Mouse (Mus musculus) hindbrain, postnatal 0 days (tissue): Measurements from ENCODE around the gene Gm11236. TPM values are rescaled to one million over a fixed set of nuclear protein-coding genes. Genes with fewer than 3 reads are reported as not detected.
"Not testable (repeated sequence)": the region's sequence is repeated elsewhere in the genome, so short reads cannot be mapped to it uniquely, and the experiment has no call there.

ENCODE experiments used
- ATAC-seq: fragments of 200-750 bp; cut with Nextera tagmentation; 2 replicates; pipeline ENCODE4 v1.8.0; 2017; ENCODE audit warnings: mild to moderate bottlenecking, moderate TSS enrichment, moderate library complexity
- DNase-seq: peaks from one replicate; pipeline ENCODE4 v3.0.0-alpha.2; 2015; ENCODE audit warnings: low spot score
- H3K27ac ChIP-seq: fragments of 300-500 bp; sonication (generic); 2 replicates; pipeline ENCODE4 v1.5.1; 2014; ENCODE audit warnings: mild to moderate bottlenecking
- H3K27me3 ChIP-seq: fragments of 300-500 bp; sonication (generic); 2 replicates; pipeline ENCODE4 v1.6.1; 2014; ENCODE audit warnings: low read length, mixed read lengths; ENCODE audit not compliant: insufficient read depth
- H3K36me3 ChIP-seq: fragments of 300-500 bp; sonication (generic); 2 replicates; pipeline ENCODE4 v1.6.1; 2014; ENCODE audit warnings: low read length, mixed read lengths; ENCODE audit not compliant: insufficient read depth
- H3K4me1 ChIP-seq: fragments of 300-500 bp; sonication (generic); 2 replicates; pipeline ENCODE4 v1.6.1; 2014; ENCODE audit warnings: antibody characterized with exemption, low read length, mixed read lengths; ENCODE audit not compliant: insufficient read depth
- H3K4me2 ChIP-seq: fragments of 300-500 bp; sonication (generic); 2 replicates; pipeline ENCODE4 v1.6.1; 2014; ENCODE audit warnings: low read depth, mild to moderate bottlenecking, low read length, moderate library complexity, mixed read lengths
- H3K4me3 ChIP-seq: fragments of 300-500 bp; sonication (generic); 2 replicates; pipeline ENCODE4 v1.5.1; 2014; ENCODE audit warnings: low read length
- H3K9ac ChIP-seq: fragments of 300-500 bp; sonication (generic); replicated peaks from 2 replicates; pipeline ENCODE4 v1.6.1; 2014; ENCODE audit warnings: mild to moderate bottlenecking, low read length, moderate library complexity, mixed read lengths
- H3K9me3 ChIP-seq: fragments of 300-500 bp; sonication (generic); 2 replicates; pipeline ENCODE4 v1.6.1; 2016; ENCODE audit warnings: low read length, mixed read lengths
- CTCF ChIP-seq: IDR thresholded peaks from 2 replicates; pipeline ENCODE4 v1.5.1; 2016; ENCODE audit warnings: antibody characterized with exemption, control low read depth, low read depth
- WGBS: fragments of 180-500 bp; shearing (Covaris S2); extraction: QIAGEN DNeasy Blood & Tissue Kit; methylation state at CpG from one replicate; pipeline ENCODE4 v1.1.7; 2014; 5-methylcytosine and 5-hydroxymethylcytosine counted together
- polyA plus RNA-seq: library from polyadenylated mRNA; unstranded; fragments of >200 nt; fragmentation: Nextera tagmentation; extraction: Ambion mirVana; gene quantifications from 2 replicates; pipeline ENCODE4 v1.2.1, GENCODE M21; 2015
- total RNA-seq: library from RNA; depleted of rRNA; stranded (reverse); fragments of >200 nt; gene quantifications from 2 replicates; pipeline ENCODE4 v1.2.3, GENCODE M21; 2014; rRNA removed

Gm11236 gene
- not detected in 2 replicates for total RNA-seq
- polyA plus RNA-seq = not detected in 2 replicates

- ATAC-seq, DNase-seq, H3K4me3 ChIP-seq: not testable (repeated sequence)
These were observed at the start of gene Gm11236 for GRCm38 (mm10) chr4:73637821-73638220. Gene Gm11236 (plus strand): TSS chr4:73638121.

GRCm38 (mm10) chr4:73599248-73599647 lies 38.7 kb upstream of the Gm11236 start:
- WGBS = 6% methylated on average over 3 of the region's 3 CpGs
- H3K27ac ChIP-seq = no peak overlapping the region
- H3K4me3 ChIP-seq = no peak overlapping the region
- no peak overlapping the region for H3K9ac ChIP-seq
- ATAC-seq (peak; percentile 79), DNase-seq (peak; percentile 91)
- no peak overlapping the region for H3K4me2 ChIP-seq
- no peaks in the 10 kb centered on the region for H3K36me3 ChIP-seq
- no peaks in the 10 kb centered on the region for H3K27me3 ChIP-seq
- TF ChIP-seq CTCF = peak; percentile 81
- H3K9me3 ChIP-seq = no peaks in the 10 kb centered on the region
- no peaks in the 10 kb centered on the region for H3K4me1 ChIP-seq

More at GRCm38 (mm10) chr4:73637821-73638220, at the start of gene Gm11236:
- WGBS = no CpG with 5 or more reads among the region's 4 CpGs
- H3K36me3 ChIP-seq, H3K27me3 ChIP-seq, H3K4me2 ChIP-seq, H3K4me1 ChIP-seq, H3K9me3 ChIP-seq, H3K27ac ChIP-seq, H3K9ac ChIP-seq: not testable (repeated sequence)

- H3K27me3 ChIP-seq, H3K9me3 ChIP-seq, H3K4me2 ChIP-seq, H3K4me3 ChIP-seq, H3K4me1 ChIP-seq, H3K36me3 ChIP-seq, H3K9ac ChIP-seq, ATAC-seq, H3K27ac ChIP-seq, DNase-seq: not testable (repeated sequence)
- WGBS = no CpG with 5 or more reads among the region's 3 CpGs
These were observed 30.3 kb upstream of the Gm11236 start, which contains the start of gene Gm11238 for GRCm38 (mm10) chr4:73607581-73607980. Gene Gm11238 (plus strand): TSS chr4:73607881.

- H3K36me3 ChIP-seq, H3K27ac ChIP-seq, H3K9me3 ChIP-seq, DNase-seq, ATAC-seq, H3K4me3 ChIP-seq, H3K4me2 ChIP-seq, H3K4me1 ChIP-seq, H3K27me3 ChIP-seq, H3K9ac ChIP-seq: not testable (repeated sequence)
- no CpG with 5 or more reads among the region's 3 CpGs for WGBS
These were observed 15.2 kb upstream of the Gm11236 start, which contains the start of gene Gm11237 for GRCm38 (mm10) chr4:73622684-73623083. Gene Gm11237 (plus strand): TSS chr4:73622984.

DNA sequence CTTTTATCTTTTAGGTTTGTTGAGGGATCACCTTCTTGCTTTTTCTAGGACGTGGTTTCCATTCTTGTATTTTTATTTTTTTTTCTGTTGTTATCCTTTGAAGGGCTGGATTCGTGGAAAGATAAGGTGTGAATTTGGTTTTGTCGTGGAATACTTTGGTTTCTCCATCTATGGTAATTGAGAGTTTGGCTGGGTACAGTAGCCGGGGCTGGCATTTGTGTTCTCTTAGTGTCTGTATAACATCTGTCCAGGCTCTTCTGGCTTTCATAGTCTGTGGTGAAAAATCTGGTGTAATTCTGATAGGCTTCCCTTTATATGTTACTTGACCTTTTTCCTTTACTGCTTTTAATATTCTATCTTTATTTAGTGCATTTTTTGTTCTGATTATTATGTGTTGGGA lies 23.9 kb downstream of the Gm11236 start:
- H3K27ac ChIP-seq, H3K36me3 ChIP-seq, H3K4me1 ChIP-seq, ATAC-seq, H3K4me3 ChIP-seq, H3K9ac ChIP-seq, H3K27me3 ChIP-seq, H3K9me3 ChIP-seq, H3K4me2 ChIP-seq, DNase-seq: not testable (repeated sequence)
- 84% methylated on average over 4 of the region's 4 CpGs for WGBS

- not testable (repeated sequence) for H3K4me2 ChIP-seq, H3K9me3 ChIP-seq, DNase-seq, H3K27ac ChIP-seq, H3K4me1 ChIP-seq, H3K4me3 ChIP-seq, ATAC-seq, H3K36me3 ChIP-seq, H3K9ac ChIP-seq, H3K27me3 ChIP-seq
- WGBS = no CpG with 5 or more reads among the region's 4 CpGs
These were observed 30.1 kb downstream of the Gm11236 start, which contains the start of gene Gm11239 for GRCm38 (mm10) chr4:73668054-73668453. Gene Gm11239 (plus strand): TSS chr4:73668354.

- DNase-seq, H3K36me3 ChIP-seq, H3K27ac ChIP-seq, H3K9me3 ChIP-seq, H3K9ac ChIP-seq, H3K4me3 ChIP-seq, H3K27me3 ChIP-seq, ATAC-seq, H3K4me1 ChIP-seq, H3K4me2 ChIP-seq: not testable (repeated sequence)
- no CpG with 5 or more reads among the region's 4 CpGs for WGBS
These were observed 45.3 kb downstream of the Gm11236 start, which contains the start of gene Gm428 for GRCm38 (mm10) chr4:73683216-73683615. Gene Gm428 (plus strand): TSS chr4:73683516.

Other genes with a start within 250 kb of the Gm11236 start
- not detected in 2 replicates for gene Gm11487, start 233.0 kb upstream of the Gm11236 start, total RNA-seq
- gene Gm11487, start 233.0 kb upstream of the Gm11236 start, polyA plus RNA-seq = not detected in 2 replicates
- gene Gm11238, start 30.2 kb upstream of the Gm11236 start, total RNA-seq = not detected in 2 replicates
- gene Gm11238, start 30.2 kb upstream of the Gm11236 start, polyA plus RNA-seq = not detected in 2 replicates
- not detected in 2 replicates for gene Gm11237, start 15.1 kb upstream of the Gm11236 start, total RNA-seq
- gene Gm11237, start 15.1 kb upstream of the Gm11236 start, polyA plus RNA-seq = not detected in 2 replicates
- gene Gm11239, start 30.2 kb downstream of the Gm11236 start, total RNA-seq = not detected in 2 replicates
- not detected in 2 replicates for gene Gm11239, start 30.2 kb downstream of the Gm11236 start, polyA plus RNA-seq
- gene Gm428, start 45.4 kb downstream of the Gm11236 start, total RNA-seq = not detected in 2 replicates
- gene Gm428, start 45.4 kb downstream of the Gm11236 start, polyA plus RNA-seq = not detected in 2 replicates
- gene Rasef, start 152.9 kb downstream of the Gm11236 start, total RNA-seq = 0.47 and 1.3 TPM in 2 replicates
- gene Rasef, start 152.9 kb downstream of the Gm11236 start, polyA plus RNA-seq = 0.19 and 0.40 TPM in 2 replicates
- not detected in 2 replicates for gene Gm11758, start 238.1 kb downstream of the Gm11236 start, total RNA-seq
- not detected in 2 replicates for gene Gm11758, start 238.1 kb downstream of the Gm11236 start, polyA plus RNA-seq